Mouse (Mus musculus): Measurements from ENCODE around the gene Atg7.

Gene Atg7

DNA sequence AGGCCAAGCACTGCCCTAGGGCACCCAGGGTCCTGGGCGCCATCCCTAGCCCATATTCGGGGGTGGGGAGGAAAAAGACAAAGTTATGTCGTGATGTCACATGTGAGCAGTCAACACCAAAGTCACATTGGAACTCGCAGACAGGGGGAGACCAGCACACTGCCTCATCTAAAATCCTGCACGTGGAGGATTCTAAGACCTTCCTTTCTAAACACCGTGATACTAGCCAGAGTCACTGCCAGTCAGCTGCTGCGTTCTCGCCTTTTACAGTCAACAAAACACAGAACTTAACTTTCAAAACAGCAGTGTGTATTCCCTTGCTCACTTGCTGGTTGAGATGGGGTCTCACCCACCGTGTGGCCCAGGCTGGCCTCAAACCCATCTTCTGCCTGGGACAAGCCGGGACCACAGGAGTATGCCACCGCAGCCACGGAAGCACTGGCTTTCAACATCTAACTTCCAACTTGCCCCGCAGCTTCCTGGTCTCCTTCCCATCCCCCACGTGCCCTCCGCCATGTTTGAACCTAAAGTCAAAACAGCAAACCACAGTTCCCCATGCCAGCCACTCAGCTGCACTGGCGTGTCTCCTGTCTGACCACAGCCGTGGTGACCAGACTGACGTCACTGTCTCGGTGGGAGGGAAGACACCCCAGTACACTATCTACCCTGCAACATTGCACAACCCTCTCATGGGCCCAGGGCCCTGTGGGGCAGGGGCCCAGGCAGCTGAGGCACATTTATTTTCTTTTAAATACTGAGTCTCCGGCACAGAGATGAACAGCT lies 250.7 kb downstream of the Atg7 start:
- peak; percentile 33; the same call in 1 of the 2 replicates for TF ChIP-seq GATA4 (IDR thresholded peaks at IDR 0.05; ENCODE audit: insufficient replicate concordance, low read length)

GRCm38 (mm10) chr6:114894548-114895106 lies 251.7 kb downstream of the Atg7 start:
- TF ChIP-seq GATA4 (IDR thresholded peaks at IDR 0.05; ENCODE audit: insufficient replicate concordance, low read length) = no peak

- no peak for TF ChIP-seq GATA4 (IDR thresholded peaks at IDR 0.05; ENCODE audit: insufficient replicate concordance, low read length)
Observed at GRCm38 (mm10) chr6:114895191-114895590, 252.3 kb downstream of the Atg7 start.

DNA sequence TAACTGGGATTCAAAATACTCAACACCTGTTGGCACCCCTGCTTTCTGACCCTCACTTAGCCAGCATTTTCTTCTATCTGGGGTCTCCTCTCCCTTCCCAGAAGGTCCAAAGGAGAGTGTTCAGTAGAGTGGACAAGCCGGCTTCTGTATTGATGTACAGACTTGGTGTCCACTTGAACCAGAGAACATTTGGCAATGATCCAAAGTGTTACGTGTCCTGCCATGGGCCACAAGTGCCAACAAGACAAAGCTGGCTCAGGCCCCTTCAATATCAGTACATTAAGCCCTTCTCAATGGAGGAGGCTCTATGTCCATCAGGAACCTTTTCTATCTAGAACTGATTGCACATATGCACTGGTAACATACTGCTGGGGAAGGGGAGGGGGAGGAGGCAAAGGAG lies 253.4 kb downstream of the Atg7 start:
- TF ChIP-seq GATA4 (IDR thresholded peaks at IDR 0.05; ENCODE audit: insufficient replicate concordance, low read length) = no peak

- TF ChIP-seq GATA4 (IDR thresholded peaks at IDR 0.05; ENCODE audit: insufficient replicate concordance, low read length) = no peak
Observed at GRCm38 (mm10) chr6:114898949-114899348, 256.1 kb downstream of the Atg7 start.

GRCm38 (mm10) chr6:114899652-114900051 lies 256.8 kb downstream of the Atg7 start:
- TF ChIP-seq GATA4 (IDR thresholded peaks at IDR 0.05; ENCODE audit: insufficient replicate concordance, low read length) = no peak

DNA sequence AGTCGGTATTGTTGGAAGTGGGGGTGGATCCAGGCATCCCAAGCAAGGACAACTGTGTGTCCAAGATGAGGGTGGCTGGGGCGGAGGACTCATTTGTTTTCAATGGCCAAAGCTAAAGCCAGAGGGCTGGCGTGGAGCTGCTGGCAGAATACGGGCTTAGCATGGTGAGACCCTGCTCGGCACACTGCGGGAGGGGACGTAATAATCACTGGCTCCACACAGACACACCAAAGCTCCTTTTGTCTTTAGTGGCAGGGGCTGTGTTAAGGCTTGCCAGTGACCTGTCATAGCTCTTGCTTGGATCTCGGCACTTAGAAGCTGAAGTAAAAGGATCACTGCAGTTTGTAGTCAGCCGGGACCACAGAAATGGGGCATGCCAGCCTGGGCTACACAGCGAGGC lies 257.3 kb downstream of the Atg7 start:
- no peak for TF ChIP-seq GATA4 (IDR thresholded peaks at IDR 0.05; ENCODE audit: insufficient replicate concordance, low read length)

GRCm38 (mm10) chr6:114901321-114901824 lies 258.5 kb downstream of the Atg7 start:
- TF ChIP-seq GATA4 (IDR thresholded peaks at IDR 0.05; ENCODE audit: insufficient replicate concordance, low read length) = peak; percentile 74; the same call in 1 of the 2 replicates

DNA sequence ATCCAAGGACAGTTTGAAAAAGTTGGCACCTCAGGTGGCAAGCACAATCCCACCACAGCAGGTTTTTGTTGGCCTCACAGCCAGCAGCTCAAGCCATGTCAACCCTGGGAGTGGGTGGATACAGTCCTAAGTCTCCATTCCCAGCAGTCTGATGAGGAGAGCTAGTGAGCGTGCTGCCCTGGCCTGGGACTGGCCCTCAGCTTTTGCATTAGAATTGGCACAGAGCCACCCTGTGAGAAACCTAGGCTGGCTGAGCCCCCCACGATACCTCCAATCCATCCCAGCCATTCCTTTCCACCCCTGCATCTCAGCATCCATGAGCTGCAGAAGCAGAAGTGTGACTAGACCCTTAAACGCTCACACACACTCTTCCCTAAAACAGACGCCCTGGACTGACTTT lies 259.0 kb downstream of the Atg7 start:
- TF ChIP-seq GATA4 (IDR thresholded peaks at IDR 0.05; ENCODE audit: insufficient replicate concordance, low read length) = no peak

DNA sequence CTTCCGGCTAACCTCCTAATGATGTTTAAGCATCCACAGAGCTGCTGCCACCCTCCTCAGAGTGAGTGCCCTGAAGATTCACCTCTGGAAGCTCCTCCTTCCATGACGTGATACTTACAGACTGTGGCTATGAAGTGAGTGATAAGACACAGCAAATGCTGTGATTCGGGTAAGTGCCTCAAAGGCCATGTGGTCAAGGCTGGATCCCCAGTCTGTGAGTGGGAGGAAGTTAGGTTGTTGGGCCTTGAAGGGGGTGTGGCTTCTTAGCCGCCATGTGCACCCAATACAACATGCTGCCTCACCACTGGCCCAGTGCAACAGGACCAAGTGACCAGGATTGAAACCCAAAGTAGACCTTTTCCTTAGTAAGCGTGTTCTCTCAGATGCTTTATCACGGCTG lies 261.3 kb downstream of the Atg7 start:
- TF ChIP-seq GATA4 (IDR thresholded peaks at IDR 0.05; ENCODE audit: insufficient replicate concordance, low read length) = no peak

- no peak for TF ChIP-seq GATA4 (IDR thresholded peaks at IDR 0.05; ENCODE audit: insufficient replicate concordance, low read length)
Observed at GRCm38 (mm10) chr6:114904818-114905217, 261.9 kb downstream of the Atg7 start.

DNA sequence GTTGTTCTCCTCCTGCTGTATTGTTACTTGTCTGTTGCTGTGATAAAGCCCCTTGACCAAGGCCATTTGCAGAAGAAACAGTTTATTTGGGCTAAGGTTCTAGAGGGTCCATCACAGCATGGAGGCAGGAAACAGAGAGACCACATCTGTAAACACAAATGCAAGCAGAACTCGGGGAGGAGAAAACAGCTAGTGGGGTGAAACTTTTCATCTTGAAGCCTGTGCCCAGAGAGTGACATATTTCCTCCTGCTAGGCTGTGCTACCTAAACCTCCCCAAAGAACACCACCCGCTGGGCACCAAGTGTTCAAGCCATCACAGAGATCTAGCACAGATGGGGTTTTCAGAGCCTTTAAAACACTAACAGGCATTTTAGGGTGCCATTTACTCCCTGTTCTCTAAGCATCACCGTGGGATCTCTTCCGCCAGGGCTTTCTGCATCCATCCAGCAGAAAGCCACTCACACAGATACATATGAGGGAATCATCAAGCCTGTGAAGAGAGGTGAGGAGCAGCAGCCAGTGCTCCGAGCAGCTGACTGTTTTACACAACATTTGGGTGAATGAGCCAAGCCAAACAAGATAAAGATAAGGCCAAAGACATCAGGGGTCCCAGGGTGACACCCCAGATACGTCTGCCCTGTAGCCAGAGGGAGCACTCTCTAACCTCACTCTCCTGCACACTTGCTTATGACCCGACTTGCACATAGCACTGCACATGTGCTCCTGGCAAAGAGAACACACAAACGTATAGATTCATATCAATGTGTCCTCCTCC lies 262.5 kb downstream of the Atg7 start:
- peak; percentile 84; the same call in 1 of the 2 replicates for TF ChIP-seq GATA4 (IDR thresholded peaks at IDR 0.05; ENCODE audit: insufficient replicate concordance, low read length)

DNA sequence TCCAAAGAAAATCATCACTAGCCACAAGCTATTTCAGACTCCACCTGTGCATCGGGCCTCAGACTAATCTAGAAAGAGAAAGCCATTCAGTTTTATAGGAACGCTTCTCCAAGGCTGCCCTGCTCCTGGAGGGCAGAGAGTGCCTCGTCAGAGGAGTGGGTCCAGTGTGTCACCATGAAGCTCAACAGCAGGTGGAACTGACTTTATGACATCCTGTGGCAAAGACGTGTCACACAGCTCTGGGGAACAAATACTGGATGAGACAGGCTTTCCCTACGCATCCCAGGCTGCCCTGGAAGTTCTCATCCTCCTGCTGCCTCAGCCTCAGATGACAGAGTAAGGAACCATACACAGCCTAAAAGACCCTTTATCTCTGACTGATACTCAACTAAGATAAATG lies 263.3 kb downstream of the Atg7 start:
- no peak for TF ChIP-seq GATA4 (IDR thresholded peaks at IDR 0.05; ENCODE audit: insufficient replicate concordance, low read length)

GRCm38 (mm10) chr6:114907459-114907858 lies 264.6 kb downstream of the Atg7 start:
- TF ChIP-seq GATA4 (IDR thresholded peaks at IDR 0.05; ENCODE audit: insufficient replicate concordance, low read length) = no peak

- no peak for TF ChIP-seq GATA4 (IDR thresholded peaks at IDR 0.05; ENCODE audit: insufficient replicate concordance, low read length)
Observed at GRCm38 (mm10) chr6:114909801-114910200, 266.9 kb downstream of the Atg7 start.
